20 mouse cellular contexts compared by ENCODE assay signal in the genomic region with DNA sequence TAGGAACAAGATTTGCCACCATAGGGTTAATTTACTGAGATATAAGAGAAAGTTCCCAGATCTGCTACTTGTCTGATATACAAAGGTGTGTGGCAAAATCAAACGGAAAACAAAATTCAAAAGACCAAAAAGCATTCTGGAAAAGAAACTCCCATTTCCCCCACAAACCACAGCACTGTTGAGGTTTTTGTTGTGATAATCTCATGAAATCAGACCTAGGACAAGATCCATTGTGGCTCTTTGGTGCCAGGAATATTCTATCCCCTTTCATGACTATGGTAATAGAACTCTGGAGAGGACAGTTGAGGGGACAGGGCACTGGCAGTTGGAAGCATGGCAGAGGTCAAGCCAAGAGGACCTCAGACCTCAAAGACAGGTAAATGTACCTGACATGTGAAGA. TPM values are rescaled to one million over a fixed set of nuclear protein-coding genes. Genes with fewer than 3 reads are reported as not detected.
DNase-seq lines count a peak whose midpoint lies in the region; TF ChIP-seq lines count a peak whose summit lies in the region.
"Had no signal": no experiment of that assay in that cellular context is flagged by ENCODE, and none has a peak within 500 bp of the region (broad histone marks: within the 10 kb centered on the region; RNA-seq: fewer than 3 reads in every experiment).

A gene (plus strand): TSS at position 301 of the 400 bp plus-strand sequence.

- H3K36me3 ChIP-seq in testis, adult 2 months (ENCODE audit: control insufficient read depth, insufficient read depth, low read length): no peaks in the 10 kb centered on the region
- H3K36me3 ChIP-seq: G1E had no signal

- peaks cover 4% of the 10 kb centered on the region; the same call in 1 of the 2 replicates for H3K4me1 ChIP-seq in testis, adult 2 months (ENCODE audit: control insufficient read depth, insufficient read depth, low read length)

- peak within 1 kb of the TSS; percentile 83 for H3K27ac ChIP-seq in testis, adult 2 months (ENCODE audit: control insufficient read depth, insufficient read depth, low read depth, low read length)

- peak; percentile 35; the same call in 1 of the 2 replicates for TF ChIP-seq POLR2A in testis, adult 2 months (IDR thresholded peaks at IDR 0.05; ENCODE audit: control insufficient read depth, low read depth, low read length)

- TF ChIP-seq CTCF in testis, adult 2 months (IDR thresholded peaks at IDR 0.05; ENCODE audit: control insufficient read depth, insufficient read depth, insufficient replicate concordance, low read depth, low read length): no peak

- DNase-seq in testis, postnatal 10 days (ENCODE audit: low spot score): no peak
- DNase-seq: adrenal gland, adult 2 months; adrenal gland, adult 8-10 months; adrenal gland, postnatal 10 days; adrenal gland, postnatal 14 days; adrenal gland, postnatal 25 days; adrenal gland, postnatal 36 days; B cell, adult 2 months; cerebellum, adult 11 months; cerebellum, adult 11-12 months; cerebellum, adult 18-20 months; cerebellum, adult 2 months had no signal

- peak within 1 kb of the TSS; percentile 78 for H3K4me3 ChIP-seq in testis, adult 2 months (ENCODE audit: control insufficient read depth, low read depth, low read length)

- H3K27me3 ChIP-seq in testis, adult 2 months (ENCODE audit: control insufficient read depth, insufficient read depth, low read length): no peaks in the 10 kb centered on the region
- H3K27me3 ChIP-seq: CH12.LX, Patski had no signal

RNA-seq across cellular contexts. Expression of the gene that starts here (rescaled TPM):
- 48.7 and 66.4 TPM in 2 replicates for polyA plus RNA-seq in testis, adult 2 months (2012; rRNA removed)
- polyA plus RNA-seq: activated CD4-positive, CD25-positive, alpha-beta regulatory T cell, adult 4 months; adrenal gland, adult 2 months; brain, embryonic 14.5 days; C2C12; CD4-positive, CD25-positive, alpha-beta regulatory T cell, adult 4 months; cerebellum, adult 2 months; G1E; Patski had no signal
